Mouse (Mus musculus) MEL-GATA-1-ER (cell line): ENCODE data around the gene Hoxa10.

Experiments
- DNase-seq: peaks from one replicate; pipeline ENCODE4 v3.0.0-alpha.2; 2012; ENCODE audit warnings: low read depth; ENCODE audit errors: extremely low read depth

Hoxa10 gene

DNA sequence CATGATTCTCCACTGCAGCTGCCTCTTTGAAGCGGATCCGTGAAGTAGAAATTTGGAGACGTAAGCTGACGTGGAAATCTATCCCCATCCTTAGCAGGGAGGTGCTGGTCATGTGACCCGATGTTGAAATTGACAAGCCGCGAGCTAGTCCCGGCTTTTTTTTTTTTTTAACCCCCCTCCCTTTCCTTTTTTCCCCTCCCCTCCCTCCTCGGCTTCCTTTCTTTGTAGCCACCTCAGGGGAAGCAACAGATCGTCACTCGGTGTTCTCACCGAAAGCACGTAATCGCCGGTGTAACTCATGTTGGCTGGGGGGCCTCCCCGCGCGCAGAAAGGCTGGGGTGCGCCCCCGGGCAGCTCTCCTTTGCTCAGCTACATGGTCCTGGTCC lies 5.1 kb upstream of the Hoxa10 start, which contains the start of gene Hoxa11:
Gene Hoxa11 (minus strand): TSS at position 54 of the 386 bp plus-strand sequence.
- no peak for DNase-seq

DNA sequence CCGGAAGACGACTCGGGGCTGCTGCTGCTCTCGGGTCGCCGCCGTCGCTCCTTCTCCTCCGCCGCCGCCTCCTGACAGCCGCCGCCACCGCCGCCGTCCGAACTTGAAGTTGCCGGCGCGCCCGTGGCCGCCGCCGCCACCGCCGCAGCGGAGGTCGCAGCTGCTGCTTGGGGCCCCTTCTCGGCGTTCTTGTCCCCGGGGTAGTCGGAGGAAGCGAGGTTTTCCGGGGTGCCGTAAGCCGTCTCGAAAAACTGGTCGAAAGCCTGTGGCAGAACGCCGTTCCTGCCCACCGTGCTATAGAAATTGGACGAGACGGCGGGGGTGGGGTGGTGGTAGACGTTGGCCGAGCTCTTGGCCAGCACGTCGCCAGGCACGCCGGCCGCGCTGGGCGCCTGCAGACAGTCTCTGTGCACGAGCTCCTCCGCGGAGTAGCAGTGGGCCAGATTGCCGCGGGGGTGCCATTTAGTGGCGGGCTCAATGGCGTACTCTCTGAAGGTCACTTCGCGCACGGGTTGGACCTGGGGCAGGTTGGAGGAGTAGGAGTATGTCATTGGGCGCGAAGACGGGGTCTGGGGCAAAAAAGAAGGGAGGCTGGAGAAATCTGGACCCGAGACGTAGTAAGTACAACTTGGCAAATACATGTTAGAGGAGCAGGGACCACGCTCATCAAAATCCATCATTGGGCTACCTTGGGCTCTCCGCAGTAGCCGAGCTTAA lies 4.5 kb upstream of the Hoxa10 start:
- no peak for DNase-seq

DNA sequence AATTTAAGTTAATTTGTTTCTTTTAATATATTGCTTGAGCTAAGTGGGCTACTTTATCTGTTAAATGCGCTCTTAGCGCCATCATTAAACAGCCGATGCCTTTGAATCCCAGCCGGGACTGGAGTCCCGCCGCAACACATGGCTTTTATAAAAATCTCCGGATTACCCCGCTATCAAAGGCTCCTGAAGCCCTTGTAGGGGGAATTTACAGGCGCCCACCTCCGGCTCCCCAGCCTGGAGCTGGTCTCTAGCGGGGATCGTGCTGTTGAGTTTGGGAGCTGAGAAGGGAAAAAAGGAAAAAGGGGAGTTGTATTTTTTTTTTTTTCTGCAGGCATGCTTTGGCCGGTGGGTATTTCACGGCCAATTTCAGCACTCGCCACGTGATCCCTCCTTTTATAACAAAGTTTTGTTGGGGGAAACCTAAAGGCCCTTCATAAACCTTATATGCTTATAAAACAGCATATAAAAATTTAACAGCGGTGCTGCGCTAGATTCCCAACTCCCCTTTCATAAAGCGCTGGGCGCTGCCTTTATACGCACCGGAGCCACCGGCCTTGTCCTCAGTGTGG lies 3.9 kb upstream of the Hoxa10 start:
- no peak for DNase-seq

DNA sequence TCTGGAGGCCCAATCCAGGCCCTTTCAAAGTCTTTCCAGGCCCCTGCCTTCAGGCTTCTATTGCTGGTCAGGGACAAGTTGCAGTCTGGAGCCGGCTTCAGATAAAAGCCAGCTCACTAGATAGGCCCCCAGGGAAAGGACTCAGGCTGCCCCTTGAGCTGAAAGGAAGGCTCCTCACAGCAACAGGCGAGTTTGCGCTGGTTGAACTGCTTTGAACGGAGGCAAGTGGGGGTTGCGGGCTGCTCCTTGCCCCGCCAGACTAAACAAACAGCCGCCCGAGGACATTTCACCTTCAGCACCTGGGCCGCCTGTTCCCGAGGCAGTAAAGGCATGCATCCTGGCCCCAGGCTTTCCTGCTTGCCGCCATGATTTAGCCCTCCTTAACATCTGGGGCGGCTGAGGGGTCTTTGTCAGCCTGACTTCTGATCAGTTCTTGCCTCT lies 3.0 kb upstream of the Hoxa10 start:
- no peak for DNase-seq

DNA sequence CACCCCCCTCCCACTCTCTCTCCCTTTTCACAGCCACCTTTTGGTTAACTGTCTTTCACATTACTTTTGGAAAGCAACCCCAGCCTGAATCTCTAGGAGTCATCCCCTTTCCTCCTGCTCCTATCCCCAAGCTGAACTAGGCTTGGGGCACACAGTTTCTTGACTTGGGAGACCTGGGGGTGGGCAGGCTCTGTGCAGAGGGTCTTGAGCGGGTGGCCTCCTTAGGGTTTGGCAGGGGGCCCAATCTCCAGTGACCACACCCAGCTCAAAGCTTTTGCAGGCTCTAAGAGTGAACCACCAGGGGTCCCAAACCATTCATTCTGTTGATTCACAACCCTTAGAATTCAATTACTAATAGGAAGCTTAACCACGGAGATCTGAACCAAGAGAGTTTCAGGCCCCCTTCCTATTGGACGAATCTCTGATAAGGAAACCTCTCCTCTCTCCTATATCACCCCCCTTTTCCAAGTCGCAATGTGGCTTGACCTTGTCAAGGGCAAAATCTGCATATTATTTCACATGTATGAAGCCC lies 2.2 kb upstream of the Hoxa10 start:
- DNase-seq: no peak

DNA sequence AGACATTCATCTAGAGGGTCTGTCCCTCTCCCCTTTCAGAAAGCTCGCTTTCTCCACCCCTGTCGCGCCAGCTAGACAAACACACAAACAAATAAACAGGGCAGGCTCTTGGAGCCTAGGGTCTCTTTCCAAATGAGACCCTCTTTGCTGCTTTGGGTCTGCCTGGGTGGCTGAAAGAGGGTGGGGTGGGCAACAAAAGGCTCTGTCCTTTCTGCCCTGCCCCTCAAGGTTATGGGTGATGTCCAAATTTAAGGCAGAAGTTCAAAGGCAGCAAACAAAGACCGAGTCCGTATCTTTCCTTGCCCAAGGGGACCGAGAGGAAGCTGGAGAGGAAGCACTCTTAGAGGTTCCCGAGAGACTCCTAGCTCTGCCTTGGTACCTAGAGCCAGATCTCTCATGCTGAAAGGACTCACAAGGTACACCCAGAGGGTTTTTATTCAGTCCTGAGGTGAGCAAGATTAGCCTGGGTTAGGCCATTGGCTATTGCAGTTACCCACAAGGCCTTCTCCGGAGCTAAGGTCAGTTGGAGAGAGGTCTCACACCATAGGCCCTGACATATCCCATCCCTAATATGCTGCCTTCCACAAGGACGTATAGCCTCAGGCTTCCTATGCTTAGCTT lies 457 bp upstream of the Hoxa10 start:
- DNase-seq: no peak

DNA sequence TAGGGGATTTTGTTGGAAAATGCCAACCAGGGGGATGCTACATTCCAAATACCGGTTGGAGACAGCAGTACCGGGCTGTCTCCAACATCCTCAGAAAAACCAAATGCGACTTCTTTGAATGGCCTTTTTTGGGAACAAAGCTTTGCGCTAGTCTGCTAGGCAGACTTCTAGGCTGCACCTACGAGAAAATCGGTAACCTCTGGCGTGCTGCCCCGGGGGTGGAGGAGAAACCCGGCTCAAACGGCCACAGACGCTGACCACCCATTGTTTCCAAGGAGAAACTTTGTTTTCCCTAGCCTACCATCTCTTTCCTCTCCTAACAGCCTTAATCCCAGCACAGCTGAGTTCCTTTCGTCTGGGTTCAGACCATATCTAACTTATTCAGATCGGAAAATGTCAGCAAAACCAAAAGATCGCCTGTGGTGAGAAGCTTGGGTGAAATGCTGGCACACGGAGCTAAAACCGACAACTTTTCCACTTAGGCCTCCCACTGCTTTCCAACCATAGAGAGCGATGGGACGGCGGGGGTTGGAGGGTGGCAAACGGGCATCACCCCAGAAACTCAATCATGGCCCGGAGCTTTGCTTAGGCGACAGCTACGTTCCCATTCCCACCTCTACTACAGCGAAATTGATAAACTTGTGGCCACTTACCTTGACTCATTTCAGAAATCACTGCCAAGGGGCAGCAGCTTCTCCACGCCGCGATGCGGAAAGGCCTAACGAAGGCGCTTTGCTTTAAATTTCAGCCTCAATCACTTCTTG lies 847 bp downstream of the Hoxa10 start:
- no peak for DNase-seq

DNA sequence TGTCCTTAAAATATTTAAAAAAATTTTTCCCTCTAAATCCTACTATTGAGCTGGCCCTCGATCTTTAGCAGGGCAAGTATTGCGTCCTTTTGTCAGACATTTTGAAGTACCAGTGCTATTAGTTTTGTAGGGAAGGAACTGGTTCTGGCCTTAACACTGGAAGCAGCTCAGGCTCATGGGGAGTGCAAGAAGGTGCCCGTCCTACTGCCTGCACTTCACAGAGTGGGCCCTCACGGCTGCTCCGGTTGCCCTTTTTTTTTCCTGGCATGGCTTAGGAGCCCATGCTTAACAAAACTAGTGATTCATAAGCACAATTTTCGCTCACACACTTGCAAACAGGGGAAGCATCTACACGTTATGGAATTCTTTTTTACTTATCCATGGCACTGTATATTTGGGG lies 1.7 kb downstream of the Hoxa10 start:
- no peak for DNase-seq

DNA sequence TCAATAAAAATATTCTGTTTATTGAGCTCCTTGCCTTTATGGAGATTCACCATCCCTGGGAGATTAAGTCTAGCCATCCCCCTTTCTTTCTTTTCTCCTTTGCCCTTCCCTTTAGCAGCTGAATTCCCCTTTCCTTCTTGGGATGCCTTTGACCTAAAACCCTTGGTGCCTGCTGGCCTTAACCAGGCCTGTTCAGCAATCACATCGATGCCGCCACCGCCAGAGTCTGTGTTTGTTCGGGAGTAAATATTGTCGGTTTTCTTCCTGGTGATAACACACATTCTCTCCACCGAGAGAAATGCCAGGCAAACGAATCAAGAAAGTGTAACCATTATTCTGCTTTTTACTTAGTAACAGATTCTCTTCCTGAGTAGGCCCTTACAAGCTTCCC lies 2.5 kb downstream of the Hoxa10 start:
- no peak for DNase-seq

DNA sequence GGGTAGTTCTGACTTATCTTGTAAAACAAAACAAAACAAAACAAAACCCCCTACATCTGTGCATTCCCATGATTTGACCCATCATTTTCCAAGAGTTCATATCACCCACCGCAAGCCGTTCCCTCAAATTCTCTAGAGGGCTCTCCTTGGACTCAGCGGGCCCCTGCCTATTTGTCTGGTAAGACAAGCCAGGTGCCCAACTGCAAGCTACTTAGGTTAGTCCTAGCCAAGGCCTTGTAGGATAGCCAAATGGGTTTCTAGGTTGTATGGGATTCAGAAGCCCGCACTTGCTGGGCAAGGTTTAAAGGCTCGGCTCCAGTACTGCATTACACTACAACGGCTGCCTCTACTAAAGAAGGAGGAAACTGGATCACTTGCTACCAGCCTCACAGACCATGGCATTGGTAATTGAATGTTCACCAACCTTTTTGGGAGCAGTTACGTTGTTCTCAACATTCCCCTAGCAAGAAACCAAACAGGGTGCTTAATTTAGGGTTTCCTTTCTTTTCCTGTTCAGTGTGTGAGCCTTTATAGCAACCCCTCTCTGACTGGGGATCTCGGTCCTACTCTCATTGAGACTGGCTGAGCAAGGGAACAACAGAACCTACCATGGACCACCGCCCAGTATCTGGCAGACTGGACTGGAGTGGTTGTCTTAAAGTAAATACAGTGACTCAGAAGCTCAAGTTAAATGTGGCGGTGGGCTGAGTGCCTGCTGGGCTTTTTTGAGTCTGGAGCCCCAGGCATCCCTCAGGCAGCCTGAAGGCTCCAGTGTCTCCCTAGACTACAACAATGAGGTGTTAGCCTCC lies 3.1 kb downstream of the Hoxa10 start:
- no peak for DNase-seq

DNA sequence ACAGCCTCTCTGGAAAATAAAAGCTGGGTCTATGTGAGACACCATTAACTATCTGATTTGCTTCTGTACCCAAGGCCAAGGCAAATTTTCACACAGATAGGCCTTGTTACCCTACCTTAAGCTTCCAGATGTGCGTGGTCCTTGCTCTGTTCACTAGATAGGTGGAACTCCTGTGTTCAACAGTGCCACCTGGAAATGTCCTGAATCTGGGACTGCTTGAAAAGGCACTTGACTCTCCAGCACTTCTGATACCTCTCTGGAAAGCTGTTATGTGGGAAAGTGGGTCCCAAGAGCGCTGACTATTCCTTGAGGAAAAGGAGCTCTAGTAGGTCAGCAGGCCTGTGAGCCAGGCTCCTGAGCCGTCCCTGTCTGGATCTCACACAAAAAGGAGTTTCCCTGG lies 3.8 kb downstream of the Hoxa10 start:
- no peak for DNase-seq

DNA sequence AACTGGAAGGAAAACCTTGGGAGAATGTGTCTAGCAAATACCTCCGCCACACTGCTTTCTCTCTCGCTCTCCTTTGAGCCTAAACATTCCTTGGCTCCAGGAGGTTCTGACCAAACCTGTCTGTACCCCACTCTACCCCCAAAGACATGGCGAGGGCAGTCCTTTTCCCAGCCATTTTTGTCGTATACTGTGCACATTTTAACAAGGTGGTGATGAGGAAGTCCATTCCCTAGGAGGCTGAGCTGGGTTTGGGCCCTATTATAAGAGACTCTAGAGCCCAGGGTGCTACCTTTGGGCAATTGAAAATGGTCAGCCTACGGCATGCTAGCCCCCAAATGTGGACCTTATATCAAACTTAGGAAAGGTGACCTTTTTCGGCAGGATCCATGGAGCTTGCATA lies 4.8 kb downstream of the Hoxa10 start:
- DNase-seq: no peak

DNA sequence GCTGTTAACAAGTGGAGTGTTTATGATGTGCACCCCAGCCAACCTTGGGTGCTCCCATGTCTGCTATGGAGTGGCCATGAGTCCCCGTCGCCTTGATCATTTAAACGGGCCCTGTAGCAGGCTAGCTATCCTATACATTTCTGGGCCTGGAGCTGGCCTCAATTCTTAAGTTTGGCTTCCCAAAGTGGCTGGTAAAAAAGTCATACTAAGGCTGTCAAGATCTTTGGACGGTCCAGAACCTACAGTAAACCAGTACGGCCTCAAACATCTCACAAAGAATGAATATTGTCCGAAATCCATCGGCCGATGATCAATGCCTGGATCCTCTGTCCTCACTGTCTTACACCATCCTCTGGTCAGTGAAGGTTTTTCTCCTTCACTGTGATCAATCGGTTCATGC lies 5.4 kb downstream of the Hoxa10 start:
- DNase-seq: no peak

DNA sequence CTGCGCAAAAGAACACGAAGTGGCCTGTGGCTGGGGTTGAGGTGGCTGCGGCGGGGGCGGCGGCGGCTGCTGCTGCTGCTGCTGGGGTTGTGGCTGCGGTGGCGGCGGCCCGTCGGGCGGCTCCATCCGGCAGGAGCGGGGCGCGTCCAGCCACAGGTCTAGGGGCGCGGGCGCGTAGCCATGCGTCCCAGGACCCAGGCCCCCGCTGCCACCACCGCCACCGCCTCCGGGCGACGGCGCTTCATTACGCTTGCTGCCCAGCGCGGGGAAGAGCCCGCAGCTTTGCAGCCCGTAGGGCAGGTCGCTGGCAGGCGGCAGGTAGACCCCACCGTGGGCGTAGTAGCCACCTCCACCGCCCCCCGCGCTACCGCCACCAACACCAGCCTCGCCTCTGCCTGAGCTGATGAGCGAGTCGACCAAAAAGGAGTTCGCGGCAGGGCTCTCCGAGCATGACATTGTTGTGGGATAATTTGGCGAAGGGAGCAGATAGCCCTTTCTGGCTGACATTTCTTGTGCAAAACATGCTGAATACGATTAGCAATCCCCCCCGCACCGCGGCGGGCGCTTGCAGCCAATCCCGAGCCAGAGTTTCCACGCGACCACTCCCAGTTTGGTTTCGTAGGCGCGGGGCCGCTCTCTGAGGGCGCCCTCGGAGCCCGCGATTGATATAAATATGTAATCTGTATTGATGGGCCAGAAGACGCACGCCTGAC lies 6.1 kb downstream of the Hoxa10 start:
- DNase-seq: no peak

DNA sequence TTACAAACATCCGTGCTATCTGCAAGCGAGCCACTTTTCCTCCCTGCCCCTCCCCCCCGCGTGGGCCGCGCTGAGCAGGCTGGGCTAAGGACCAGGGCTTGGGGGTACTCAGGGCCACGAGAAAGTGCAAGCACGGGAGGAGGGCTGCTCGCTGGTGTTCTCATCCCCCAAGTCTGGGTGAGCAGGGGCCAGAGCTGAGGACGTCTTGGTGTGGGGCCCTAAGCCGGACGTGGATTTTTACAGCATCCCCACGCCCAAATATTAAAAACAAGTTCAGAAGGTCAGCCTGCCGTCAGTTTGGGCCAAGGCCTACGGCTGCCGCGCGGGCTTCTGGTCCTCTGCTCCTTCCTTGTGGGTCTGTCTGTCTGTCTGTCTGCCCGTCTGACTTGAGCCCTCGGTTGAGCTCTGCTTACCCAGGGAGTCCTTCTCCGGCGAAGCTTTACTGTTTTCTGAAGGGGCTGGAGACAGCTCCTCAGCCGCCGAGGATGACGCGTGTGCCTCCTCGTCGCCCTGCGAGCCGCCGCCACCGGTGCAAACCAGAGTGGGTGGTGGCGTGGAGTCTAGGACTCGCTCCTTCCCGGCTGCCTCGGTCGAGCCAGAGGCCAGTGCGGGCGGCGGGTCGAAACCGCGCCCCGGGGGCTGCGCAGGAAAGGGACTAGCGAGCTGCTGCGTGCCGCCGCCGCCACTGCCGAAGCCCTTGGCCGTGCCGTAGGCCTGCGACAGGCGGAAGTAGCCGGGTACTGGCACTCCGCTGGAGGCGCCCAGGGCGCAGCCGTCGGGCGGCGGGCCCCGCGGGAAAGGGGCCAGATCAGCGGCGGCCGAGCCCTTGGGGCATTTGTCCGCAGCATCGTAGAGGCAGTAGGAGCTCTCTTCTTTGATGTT lies 6.9 kb downstream of the Hoxa10 start:
- no peak for DNase-seq

DNA sequence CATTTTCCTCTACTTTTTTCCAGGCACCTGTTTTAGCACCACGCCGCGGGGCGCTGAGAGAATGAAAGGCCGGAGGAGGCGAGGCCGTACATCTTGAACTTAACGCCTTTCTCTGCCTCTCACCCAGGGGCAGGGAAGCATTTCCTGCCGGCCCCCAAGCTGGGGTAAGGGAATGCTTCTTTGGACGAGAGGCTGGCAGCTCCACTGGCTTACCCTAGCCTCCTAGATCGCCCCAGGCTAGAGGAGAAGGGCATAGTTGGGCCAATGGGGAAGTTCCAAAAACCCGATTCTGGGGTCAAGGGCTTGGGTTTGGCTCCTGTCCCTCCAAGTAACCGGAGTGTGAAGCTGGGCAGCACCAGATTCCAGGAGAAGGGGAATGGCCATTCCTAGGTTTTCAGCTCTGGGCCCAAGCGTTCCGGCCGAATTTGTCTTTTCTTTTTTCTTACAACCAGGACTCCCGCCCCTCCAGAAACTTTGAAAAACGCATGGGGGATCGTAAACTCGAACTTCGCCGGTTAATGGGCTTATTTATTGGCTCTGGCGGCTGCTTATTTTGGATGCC lies 7.6 kb downstream of the Hoxa10 start:
- DNase-seq: no peak

DNA sequence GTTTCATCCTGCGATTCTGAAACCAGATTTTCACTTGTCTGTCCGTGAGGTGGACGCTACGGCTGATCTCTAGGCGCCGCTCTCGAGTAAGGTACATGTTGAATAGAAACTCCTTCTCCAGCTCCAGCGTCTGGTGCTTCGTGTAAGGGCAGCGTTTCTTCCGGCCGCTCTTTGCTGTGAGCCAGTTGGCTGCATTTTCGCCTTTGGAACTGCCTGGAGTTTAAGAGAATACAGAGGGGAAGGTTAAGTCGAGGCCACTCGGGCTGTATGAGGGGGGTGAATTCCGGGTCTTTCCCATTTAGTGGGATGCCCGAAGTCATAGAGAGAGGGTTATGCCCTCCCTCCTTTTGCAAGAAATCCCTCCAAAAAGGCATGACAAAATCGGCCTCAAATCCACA lies 8.1 kb downstream of the Hoxa10 start:
- no peak for DNase-seq

DNA sequence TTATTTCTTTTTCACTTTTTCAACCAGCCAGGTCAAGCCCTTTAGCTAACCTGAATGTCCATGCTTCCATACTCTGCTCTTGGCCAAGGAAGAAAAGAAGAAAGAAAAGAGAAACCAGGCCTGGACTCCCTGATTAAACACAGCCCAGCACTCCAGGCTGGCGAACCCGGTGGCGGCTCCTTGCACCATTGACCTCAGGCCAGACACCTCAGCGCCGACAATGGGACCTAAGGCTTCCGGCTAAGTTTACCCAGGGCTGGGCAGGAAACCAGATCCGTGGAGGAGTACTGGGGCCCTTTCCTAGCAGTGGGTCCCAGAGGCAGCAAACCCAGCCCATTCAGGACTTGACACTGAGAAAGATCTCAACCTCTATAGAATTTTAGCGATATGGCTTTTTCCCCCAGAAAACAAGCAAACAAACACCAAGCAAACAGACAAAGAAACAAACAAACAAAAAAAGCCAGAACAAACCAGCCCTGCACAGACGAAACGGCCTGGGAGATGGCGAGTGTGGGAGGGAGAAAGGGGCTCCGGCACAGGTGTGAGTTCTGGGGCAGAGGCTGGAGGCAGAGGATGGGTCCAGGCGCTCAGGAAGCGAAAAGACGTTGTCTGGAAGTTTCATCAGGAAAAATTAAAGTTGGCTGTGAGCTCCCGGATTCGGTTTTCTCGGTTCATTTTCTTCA lies 8.6 kb downstream of the Hoxa10 start:
- no peak for DNase-seq
